Mouse (Mus musculus): ENCODE data around the gene Scube3.
"Not testable (repeated sequence)": the region's sequence is repeated elsewhere in the genome, so short reads cannot be mapped to it uniquely, and the experiment has no call there.

Scube3 gene

DNA sequence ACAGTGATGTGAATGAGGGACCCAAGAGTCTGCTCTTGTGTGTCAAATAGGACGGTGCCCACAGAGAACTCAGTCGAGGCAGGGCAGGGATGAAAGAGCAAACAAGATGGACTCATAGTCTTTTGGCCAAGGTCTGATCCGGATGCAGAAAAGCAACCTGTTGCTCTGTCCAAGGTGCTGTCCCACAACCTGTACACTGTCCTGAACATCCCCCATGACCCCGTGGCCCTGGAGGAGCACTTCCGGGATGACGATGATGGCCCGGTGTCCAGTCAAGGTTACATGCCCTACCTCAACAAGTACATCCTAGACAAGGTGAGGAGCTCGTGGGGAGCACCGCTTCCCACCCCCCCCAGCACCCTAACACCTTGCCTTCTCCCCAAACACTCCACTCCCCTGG lies 74.8 kb downstream of the Scube3 start:
- no peak for DNase-seq (ENCODE audit: low spot score in 2 of 2)

GRCm38 (mm10) chr17:28217721-28218649 lies 76.0 kb downstream of the Scube3 start:
- peak in 1 of 2 experiments; percentile 22 for DNase-seq (ENCODE audit: low spot score in 2 of 2)

GRCm38 (mm10) chr17:28222463-28222862 lies 80.5 kb downstream of the Scube3 start:
- not testable (repeated sequence) for DNase-seq (ENCODE audit: low spot score in 2 of 2)

GRCm38 (mm10) chr17:28223561-28224391 lies 81.8 kb downstream of the Scube3 start:
- peak; percentile 85 to 91 for DNase-seq (ENCODE audit: low spot score in 2 of 2)
